Mouse (Mus musculus) cerebellum, postnatal 25 days (tissue): ENCODE data around the gene Tcf7.
"Not testable (repeated sequence)": the region's sequence is repeated elsewhere in the genome, so short reads cannot be mapped to it uniquely, and the experiment has no call there.

Experiments used
- DNase-seq, 2 experiments: peaks; one replicate each; pipeline ENCODE4 v3.0.0; 2021; ENCODE audit warnings: mixed read lengths in 2 of 2

The Tcf7 gene

DNA sequence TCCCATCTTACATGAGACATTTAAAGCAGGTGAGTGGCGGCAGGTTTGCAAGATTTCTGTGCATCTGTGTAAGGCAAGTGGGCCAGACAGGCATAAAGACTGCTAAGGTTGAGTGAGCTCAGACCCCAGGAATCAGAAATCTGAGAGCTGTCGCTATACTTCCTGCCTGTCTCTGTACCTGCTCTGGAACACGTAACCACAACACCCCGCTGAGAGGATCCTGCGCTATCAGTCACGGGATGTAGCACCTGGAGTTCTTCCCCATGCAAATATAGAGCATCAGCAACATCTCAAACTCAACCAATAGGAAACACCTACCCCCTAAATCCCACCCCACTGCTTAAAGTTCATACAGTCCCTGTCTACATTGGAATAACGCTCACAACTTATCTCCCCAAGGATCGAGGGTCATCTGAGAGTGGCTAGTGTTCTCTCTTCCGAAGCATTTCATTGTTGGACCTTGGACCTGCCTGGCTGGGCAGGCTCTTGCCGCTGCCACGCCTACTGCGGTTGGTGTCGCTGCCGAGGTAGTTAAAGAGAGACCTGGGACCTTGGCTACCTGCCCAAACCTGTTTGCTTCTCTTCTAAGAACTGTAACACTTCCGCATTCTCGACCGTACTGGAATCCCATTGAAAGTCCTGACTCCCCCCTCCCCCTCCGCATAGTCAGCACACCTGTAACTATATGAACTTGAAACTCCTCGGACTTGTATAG is 58.7 kb downstream of the Tcf7 start:
- peak in 1 of 2 experiments; percentile 17 for DNase-seq

DNA sequence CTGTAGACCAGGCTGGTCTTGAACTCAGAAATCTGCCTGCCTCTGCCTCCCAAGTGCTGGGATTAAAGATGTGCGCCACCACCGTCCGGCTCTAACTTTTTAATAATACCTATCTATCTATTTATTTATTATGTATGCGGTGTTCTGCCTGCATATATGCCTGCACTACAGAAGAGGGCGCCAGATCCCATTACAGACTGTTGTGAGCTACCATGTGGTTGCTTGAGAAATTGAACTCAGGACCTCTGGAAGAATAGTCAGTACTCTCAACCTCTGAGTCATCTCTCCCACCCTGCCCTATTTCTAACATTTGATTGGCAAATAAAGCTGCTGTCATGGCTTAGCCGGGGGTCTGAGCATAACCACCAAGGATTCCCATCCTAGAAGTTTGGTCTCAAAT is 59.9 kb downstream of the Tcf7 start:
- DNase-seq: no peak

- DNase-seq: not testable (repeated sequence)
Observed at GRCm38 (mm10) chr11:52221921-52222320, 60.9 kb downstream of the Tcf7 start.

GRCm38 (mm10) chr11:52220282-52220681 is 62.5 kb downstream of the Tcf7 start:
- DNase-seq: peak; percentile 71 to 87

DNA sequence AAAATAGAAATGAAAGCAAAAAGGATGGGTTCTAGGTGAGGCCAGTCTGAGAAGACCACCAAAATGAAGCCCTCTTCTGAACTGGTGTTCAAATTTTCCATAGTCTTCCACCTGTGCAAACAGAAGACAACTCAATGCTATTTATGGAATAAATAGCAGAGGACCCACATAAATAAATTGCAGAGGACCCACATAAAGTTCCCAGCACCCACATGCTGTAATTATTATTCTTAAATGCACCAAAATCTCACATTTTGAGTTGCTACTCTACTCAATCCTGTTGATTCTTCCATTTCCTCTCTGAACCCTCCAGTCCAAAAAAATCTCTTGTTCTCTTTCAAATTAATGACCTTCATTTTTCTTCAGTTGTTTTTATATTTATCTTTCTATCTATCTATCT is 68.9 kb downstream of the Tcf7 start, which contains the start of gene Olfr1371:
Gene Olfr1371 (minus strand): TSS at position 101 of the 400 bp plus-strand sequence.
- no peak for DNase-seq
